Mouse (Mus musculus): Measurements from ENCODE around the gene Naa15.

DNA sequence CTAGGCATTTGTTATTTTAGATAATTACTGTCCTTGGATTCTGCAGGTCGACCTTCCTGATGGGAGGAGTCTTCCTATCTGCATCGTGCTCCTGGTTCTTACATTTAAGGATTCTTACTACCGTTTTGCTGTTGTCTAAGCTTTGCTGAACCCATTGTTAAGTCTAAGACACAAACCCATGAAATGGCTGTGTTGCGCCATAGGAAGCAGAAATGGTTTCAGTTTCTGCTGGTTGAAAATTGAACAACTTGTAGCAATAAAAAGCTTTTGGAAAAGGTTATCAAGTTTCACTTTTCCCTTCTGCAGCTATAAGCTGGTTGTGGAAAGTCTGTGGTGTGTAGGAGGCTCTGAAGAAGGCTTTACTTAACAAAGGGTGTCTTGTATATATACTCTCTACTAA, 60.8 kb downstream of the Naa15 start:
- no peak for TF ChIP-seq CTCF (IDR thresholded peaks at IDR 0.05; ENCODE audit: low read depth)
- no peak for TF ChIP-seq EP300 (IDR thresholded peaks at IDR 0.05; ENCODE audit: low read depth)

Measured in liver, embryonic 14.5 days (tissue).